Mouse (Mus musculus) ZHBTc4 (cell line): ENCODE measurements at regions not wholly inside any gene's neighbourhood (a gene's known extent, or its start where the extent isn't known, plus 50 kb on each side); places are given as distances from the start of the nearest gene placed in this dataset.

ENCODE experiments used
- DNase-seq: peaks from one replicate; pipeline ENCODE4 v3.0.0-alpha.2; 2011; ENCODE audit warnings: low read depth, low spot score

- DNase-seq, result no peak
Measured at GRCm38 (mm10) chr2:143305747-143306570, 227.7 kb downstream of the Otor start.

- no peak for DNase-seq
Measured at GRCm38 (mm10) chr2:143306571-143306925, 228.3 kb downstream of the Otor start.

GRCm38 (mm10) chr2:143325486-143325885 is 220.5 kb upstream of the Pcsk2 start:
- no peak for DNase-seq

GRCm38 (mm10) chr2:143332071-143332470 is 213.9 kb upstream of the Pcsk2 start:
- DNase-seq, result no peak

- no peak for DNase-seq
Measured at GRCm38 (mm10) chr2:143340364-143340763, 205.6 kb upstream of the Pcsk2 start.

- DNase-seq, result no peak
Measured at GRCm38 (mm10) chr2:143364193-143364592, 181.8 kb upstream of the Pcsk2 start.

GRCm38 (mm10) chr2:143365976-143366375 is 180.0 kb upstream of the Pcsk2 start:
- no peak for DNase-seq
